Mouse (Mus musculus) G1E (cell line): ENCODE results near the gene Fbxl14. TPM values are rescaled to one million over a fixed set of nuclear protein-coding genes. Genes with fewer than 3 reads are reported as not detected.

Experiments
- ATAC-seq: 2 replicates; pipeline ENCODE4 v1.8.0; 2016; ENCODE audit warnings: mild to moderate bottlenecking; ENCODE audit not compliant: insufficient number of reproducible peaks, poor library complexity, low FRiP score, severe bottlenecking; ENCODE audit errors: extremely low read depth
- DNase-seq: peaks from one replicate; pipeline ENCODE4 v3.0.0; 2012; ENCODE audit warnings: low spot score
- H3K27me3 ChIP-seq: 2 replicates; pipeline ENCODE4 v1.6.1; 2012; ENCODE audit warnings: mild to moderate bottlenecking, low read length, inconsistent platforms; ENCODE audit not compliant: insufficient read depth
- H3K36me3 ChIP-seq: replicated peaks from 2 replicates; pipeline ENCODE3; 2012; ENCODE audit warnings: mild to moderate bottlenecking, inconsistent platforms
- H3K4me1 ChIP-seq: 2 replicates; pipeline ENCODE4 v1.6.1; 2012; ENCODE audit warnings: low read depth, low read length, inconsistent platforms, mixed read lengths; ENCODE audit not compliant: insufficient read depth
- H3K4me3 ChIP-seq: 2 replicates; pipeline ENCODE4 v1.5.1; 2012; ENCODE audit warnings: low read depth, mild to moderate bottlenecking, inconsistent platforms, low read length, moderate library complexity, mixed read lengths
- H3K9me3 ChIP-seq: replicated peaks from 2 replicates; pipeline ENCODE4 v1.6.1; 2012; ENCODE audit warnings: inconsistent platforms
- CTCF ChIP-seq: IDR thresholded peaks from 2 replicates; pipeline ENCODE4 v1.5.1; 2012; ENCODE audit warnings: low read depth, low read length, inconsistent platforms, mixed read lengths
- GATA1 ChIP-seq: IDR thresholded peaks from 2 replicates; pipeline ENCODE4 v1.6.1; 2012; ENCODE audit warnings: borderline replicate concordance, low read length, inconsistent platforms, mixed read lengths
- GATA2 ChIP-seq: IDR thresholded peaks from 2 replicates; pipeline ENCODE4 v1.6.1; 2012; ENCODE audit warnings: low read depth, low read length, inconsistent platforms, borderline replicate concordance
- POLR2AphosphoS5 ChIP-seq: IDR thresholded peaks from 2 replicates; pipeline ENCODE4 v1.6.1; 2012; ENCODE audit warnings: low read depth, low read length, inconsistent platforms; ENCODE audit not compliant: insufficient replicate concordance
- TAL1 ChIP-seq: conservative IDR thresholded peaks from 2 replicates; pipeline ENCODE4 v1.6.1; 2012; ENCODE audit warnings: low read depth, low read length, inconsistent platforms, mixed read lengths
- polyA plus RNA-seq: library from polyadenylated mRNA; stranded (reverse); fragments of >175 nt; gene quantifications from 2 replicates; pipeline ENCODE4 v1.2.3, GENCODE M21; 2012
- total RNA-seq, 2 experiments: library from RNA; stranded (forward) in 1 of 2; stranded (reverse) in 1 of 2; fragments of 200-1000 nt in 1 of 2; fragments of >200 nt in 1 of 2; fragmentation: Nextera tagmentation in 1 of 2; gene quantifications; 2 replicates each; pipeline ENCODE4 v1.2.3; 2014 to 2017

Fbxl14 gene
- total and polyA plus RNA-seq, 3 experiments = 50.8 to 71.3 (median 69.2) TPM

GRCm38 (mm10) chr6:119467785-119468059 lies 11.7 kb upstream of the Fbxl14 start:
- DNase-seq (no peak), ATAC-seq (no peak)
- Histone ChIP-seq H3K4me1 (peaks cover 5% of the 10 kb centered on the region), H3K4me3 (no peak overlapping the region), H3K9me3 (no peaks in the 10 kb centered on the region), H3K27me3 (peaks cover 45% of the 10 kb centered on the region), H3K36me3 (no peaks in the 10 kb centered on the region)
- TF ChIP-seq CTCF = no peak
- no peak for TF ChIP-seq POLR2AphosphoS5
- no peak for TF ChIP-seq TAL1
- no peak for TF ChIP-seq GATA1

- Histone ChIP-seq H3K4me3 (no peak overlapping the region), H3K27me3 (peaks cover 26% of the 10 kb centered on the region), H3K4me1 (peaks cover 18% of the 10 kb centered on the region), H3K36me3 (no peaks in the 10 kb centered on the region), H3K9me3 (no peaks in the 10 kb centered on the region)
- ATAC-seq (no peak), DNase-seq (no peak)
- TF ChIP-seq GATA2 = no peak
- TF ChIP-seq TAL1 = no peak
- no peak for TF ChIP-seq GATA1
- TF ChIP-seq CTCF = no peak
- TF ChIP-seq POLR2AphosphoS5 = no peak
These were observed 8.7 kb upstream of the Fbxl14 start for GRCm38 (mm10) chr6:119470777-119471176.

GRCm38 (mm10) chr6:119472135-119472534 lies 7.3 kb upstream of the Fbxl14 start:
- Histone ChIP-seq H3K4me1 (peaks cover 20% of the 10 kb centered on the region), H3K9me3 (no peaks in the 10 kb centered on the region), H3K36me3 (no peaks in the 10 kb centered on the region), H3K4me3 (no peak overlapping the region), H3K27me3 (peaks cover 23% of the 10 kb centered on the region)
- ATAC-seq (no peak), DNase-seq (no peak)
- peak; percentile 80 for TF ChIP-seq CTCF
- no peak for TF ChIP-seq GATA1

GRCm38 (mm10) chr6:119472705-119473104 lies 6.8 kb upstream of the Fbxl14 start:
- Histone ChIP-seq H3K4me1 (peaks cover 24% of the 10 kb centered on the region), H3K4me3 (no peak overlapping the region), H3K9me3 (no peaks in the 10 kb centered on the region), H3K36me3 (no peaks in the 10 kb centered on the region), H3K27me3 (peaks cover 17% of the 10 kb centered on the region)
- TF ChIP-seq GATA1 = no peak
- TF ChIP-seq GATA2 = no peak
- TF ChIP-seq POLR2AphosphoS5 = no peak
- no peak for TF ChIP-seq TAL1
- TF ChIP-seq CTCF = no peak
- no peak for DNase-seq
- ATAC-seq = no peak

GRCm38 (mm10) chr6:119473446-119473845 lies 6.0 kb upstream of the Fbxl14 start:
- Histone ChIP-seq H3K4me3 (no peak overlapping the region), H3K4me1 (peaks cover 31% of the 10 kb centered on the region), H3K36me3 (no peaks in the 10 kb centered on the region), H3K27me3 (peaks cover 10% of the 10 kb centered on the region), H3K9me3 (no peaks in the 10 kb centered on the region)
- DNase-seq = no peak
- no peak for TF ChIP-seq GATA2
- TF ChIP-seq POLR2AphosphoS5 = no peak
- TF ChIP-seq GATA1 = no peak
- TF ChIP-seq TAL1 = no peak
- TF ChIP-seq CTCF = no peak
- ATAC-seq = no peak

- DNase-seq (no peak), ATAC-seq (no peak)
- Histone ChIP-seq H3K9me3 (no peaks in the 10 kb centered on the region), H3K4me3 (no peak overlapping the region), H3K4me1 (peaks cover 36% of the 10 kb centered on the region), H3K36me3 (no peaks in the 10 kb centered on the region), H3K27me3 (peaks cover 6% of the 10 kb centered on the region)
- TF ChIP-seq CTCF (no peak), GATA2 (no peak), POLR2AphosphoS5 (no peak), GATA1 (no peak), TAL1 (no peak)
These were observed 5.5 kb upstream of the Fbxl14 start for GRCm38 (mm10) chr6:119473992-119474391.

GRCm38 (mm10) chr6:119475988-119476387 lies 3.5 kb upstream of the Fbxl14 start:
- no peak for ATAC-seq
- H3K27me3 ChIP-seq = peaks cover 5% of the 10 kb centered on the region; the same call in 1 of the 2 replicates
- H3K9me3 ChIP-seq = no peaks in the 10 kb centered on the region
- H3K36me3 ChIP-seq = peaks cover 12% of the 10 kb centered on the region
- peaks cover 48% of the 10 kb centered on the region for H3K4me1 ChIP-seq
- no peak for DNase-seq
- no peak overlapping the region for H3K4me3 ChIP-seq
- TF ChIP-seq GATA2 (no peak), GATA1 (no peak), TAL1 (no peak), POLR2AphosphoS5 (no peak)
